Mouse (Mus musculus) urinary bladder, postnatal 0 days (tissue): ENCODE results near the gene Ifi214. TPM values are rescaled to one million over a fixed set of nuclear protein-coding genes. Genes with fewer than 3 reads are reported as not detected.

ENCODE experiments used
- microRNA-seq: library from miRNA; unstranded; fragments of <30 nt; microRNA quantifications from one replicate; pipeline ENCODE4, GENCODE M21; 2016
- polyA plus RNA-seq: library from polyadenylated mRNA; unstranded; fragments of >200 nt; fragmentation: Nextera tagmentation; extraction: Ambion mirVana; gene quantifications from 2 replicates; pipeline ENCODE4 v1.2.1, GENCODE M21; 2015

The Ifi214 gene
- not detected in 2 replicates for polyA plus RNA-seq

GRCm38 (mm10) chr1:173535791-173536190, at the start of gene Ifi214:
Ifi214 (minus strand) TSS chr1:173535957.

GRCm38 (mm10) chr1:173490812-173491480, 44.8 kb downstream of the Ifi214 start, which contains the start of gene Ifi206:
Ifi206 (minus strand) TSS chr1:173491041.

Small RNA genes within 50 kb of the gene (microRNA-seq; reads per million reads assigned to microRNA genes)
- gene Gm44481 = not detected

Other genes with a start within 250 kb of the Ifi214 start
- gene Ackr1, start 202.2 kb downstream of the Ifi214 start, polyA plus RNA-seq = 1.7 and 2.2 TPM in 2 replicates
- 5.7 and 9.5 TPM in 2 replicates for gene Aim2, start 185.1 kb downstream of the Ifi214 start, polyA plus RNA-seq
- gene Cadm3, start 168.3 kb downstream of the Ifi214 start, polyA plus RNA-seq = 2.0 and 3.2 TPM in 2 replicates
- gene Ifi206, start 44.9 kb downstream of the Ifi214 start, polyA plus RNA-seq = 0.14 and 0.17 TPM in 2 replicates
- 0.11 and 0.50 TPM in 2 replicates for gene Ifi213, start 63.3 kb upstream of the Ifi214 start, polyA plus RNA-seq
- 0.30 and 0.75 TPM in 2 replicates for gene Ifi209, start 95.0 kb upstream of the Ifi214 start, polyA plus RNA-seq
- gene Ifi208, start 137.7 kb upstream of the Ifi214 start, polyA plus RNA-seq = not detected in 2 replicates
- gene Ifi207, start 205.8 kb upstream of the Ifi214 start, polyA plus RNA-seq = 1.5 and 1.6 TPM in 2 replicates
- 4.9 and 5.0 TPM in 2 replicates for gene Ifi204, start 231.0 kb upstream of the Ifi214 start, polyA plus RNA-seq